Mouse (Mus musculus): ENCODE measurements around the gene Commd3. TPM values are rescaled to one million over a fixed set of nuclear protein-coding genes. Genes with fewer than 3 reads are reported as not detected.

Commd3 gene
- polyA plus RNA-seq, 1 experiment, result 265 TPM

GRCm38 (mm10) chr2:18679701-18680100, 7.5 kb downstream of the Commd3 start:
- TF ChIP-seq GATA1 (IDR thresholded peaks at IDR 0.05; ENCODE audit: low read length), result no peak

- no peak for TF ChIP-seq GATA1 (IDR thresholded peaks at IDR 0.05; ENCODE audit: low read length)
Measured at GRCm38 (mm10) chr2:18680501-18680900, 8.3 kb downstream of the Commd3 start.

- no peak for TF ChIP-seq GATA1 (IDR thresholded peaks at IDR 0.05; ENCODE audit: low read length)
Measured at GRCm38 (mm10) chr2:18680961-18681360, 8.8 kb downstream of the Commd3 start.

- TF ChIP-seq GATA1 (IDR thresholded peaks at IDR 0.05; ENCODE audit: low read length), result no peak
Measured at GRCm38 (mm10) chr2:18684062-18684461, 11.9 kb downstream of the Commd3 start.

GRCm38 (mm10) chr2:18686386-18686785, 14.2 kb downstream of the Commd3 start:
- TF ChIP-seq GATA1 (IDR thresholded peaks at IDR 0.05; ENCODE audit: low read length), result no peak

GRCm38 (mm10) chr2:18686826-18687519, 14.8 kb downstream of the Commd3 start:
- no peak for TF ChIP-seq GATA1 (IDR thresholded peaks at IDR 0.05; ENCODE audit: low read length)

- no peak for TF ChIP-seq GATA1 (IDR thresholded peaks at IDR 0.05; ENCODE audit: low read length)
Measured at GRCm38 (mm10) chr2:18687671-18688170, 15.5 kb downstream of the Commd3 start.

- no peak for TF ChIP-seq GATA1 (IDR thresholded peaks at IDR 0.05; ENCODE audit: low read length)
Measured at GRCm38 (mm10) chr2:18688286-18688685, 16.1 kb downstream of the Commd3 start.

GRCm38 (mm10) chr2:18688708-18689063, 16.5 kb downstream of the Commd3 start:
- no peak for TF ChIP-seq GATA1 (IDR thresholded peaks at IDR 0.05; ENCODE audit: low read length)

GRCm38 (mm10) chr2:18689064-18689921, 17.1 kb downstream of the Commd3 start:
- no peak for TF ChIP-seq GATA1 (IDR thresholded peaks at IDR 0.05; ENCODE audit: low read length)

- TF ChIP-seq GATA1 (IDR thresholded peaks at IDR 0.05; ENCODE audit: low read length), result no peak
Measured at GRCm38 (mm10) chr2:18690055-18690691, 18.0 kb downstream of the Commd3 start.

- TF ChIP-seq GATA1 (IDR thresholded peaks at IDR 0.05; ENCODE audit: low read length), result no peak
Measured at GRCm38 (mm10) chr2:18690756-18691155, 18.6 kb downstream of the Commd3 start.

- TF ChIP-seq GATA1 (IDR thresholded peaks at IDR 0.05; ENCODE audit: low read length), result no peak
Measured at GRCm38 (mm10) chr2:18692031-18692430, 19.8 kb downstream of the Commd3 start.

GRCm38 (mm10) chr2:18692548-18692947, 20.4 kb downstream of the Commd3 start:
- no peak for TF ChIP-seq GATA1 (IDR thresholded peaks at IDR 0.05; ENCODE audit: low read length)

GRCm38 (mm10) chr2:18693491-18693870, 21.3 kb downstream of the Commd3 start:
- TF ChIP-seq GATA1 (IDR thresholded peaks at IDR 0.05; ENCODE audit: low read length), result no peak
